Mouse (Mus musculus): Measurements from ENCODE around the gene Gm13278. TPM values are rescaled to one million over a fixed set of nuclear protein-coding genes. Genes with fewer than 3 reads are reported as not detected.
"Not testable (repeated sequence)": the region's sequence is repeated elsewhere in the genome, so short reads cannot be mapped to it uniquely, and the experiment has no call there.

Gene Gm13278
- polyA plus RNA-seq, 1 experiment, result not detected

DNA sequence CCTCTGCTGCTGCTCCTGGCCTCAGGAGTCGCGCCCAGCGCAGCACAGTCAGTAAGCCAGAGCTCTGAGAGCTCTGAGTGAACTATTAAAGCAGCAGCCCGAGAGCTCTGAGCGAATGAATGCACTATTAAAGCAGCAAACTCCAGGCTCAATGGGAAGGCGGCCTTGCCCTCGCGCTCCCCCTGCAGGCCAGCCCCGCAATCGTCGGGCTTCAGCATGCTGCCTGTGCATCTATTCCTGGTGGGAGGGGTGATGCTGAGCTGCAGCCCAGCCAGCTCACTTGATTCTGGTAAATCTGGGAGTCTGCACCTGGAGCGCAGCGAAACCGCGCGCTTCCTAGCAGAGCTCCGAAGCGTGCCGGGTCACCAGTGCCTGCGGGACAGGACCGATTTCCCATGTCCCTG is 33.7 kb upstream of the Gm13278 start:
- peak overlapping the region; percentile 86 for H3K27ac ChIP-seq (ENCODE audit: insufficient read depth, low read length)
- TF ChIP-seq CTCF (IDR thresholded peaks at IDR 0.05; ENCODE audit: low read depth, low read length) (peak; percentile 53), POLR2A (IDR thresholded peaks at IDR 0.05; ENCODE audit: insufficient read depth, low read length) (peak; percentile 20)
- not testable (repeated sequence) for H3K36me3 ChIP-seq (ENCODE audit: control insufficient read depth, insufficient read depth, low read length, poor library complexity, severe bottlenecking); H3K4me1 ChIP-seq (ENCODE audit: control insufficient read depth, insufficient read depth, low read length); H3K9me3 ChIP-seq (replicated peaks; ENCODE audit: control insufficient read depth, insufficient read depth, low read length, poor library complexity, severe bottlenecking); H3K27me3 ChIP-seq (ENCODE audit: control insufficient read depth, insufficient read depth, low read length, poor library complexity, severe bottlenecking)
- H3K4me3 ChIP-seq (ENCODE audit: low read depth, low read length), result peak overlapping the region; percentile 87
- H3K9ac ChIP-seq (ENCODE audit: low read depth, poor library complexity, severe bottlenecking), result peak overlapping the region; percentile 61

DNA sequence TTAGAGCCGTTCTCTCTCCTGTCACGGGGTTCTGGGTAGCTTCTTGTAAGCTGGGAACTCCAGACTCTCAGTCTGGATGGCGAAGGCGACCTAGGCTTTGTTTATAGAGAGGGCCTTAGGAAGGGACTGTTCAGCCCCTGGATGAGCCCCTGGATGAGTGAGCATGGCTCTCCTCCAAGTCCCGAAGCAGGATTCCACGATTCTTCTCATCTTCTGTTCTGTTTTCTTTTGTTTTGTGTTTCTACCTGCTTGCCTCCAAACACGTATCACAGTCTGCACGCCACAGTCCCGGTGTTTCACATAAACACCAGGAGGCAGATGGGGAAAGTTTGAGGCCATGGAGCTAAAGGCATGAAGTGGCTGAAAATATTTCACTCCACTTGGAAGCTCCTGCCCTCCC is 32.6 kb upstream of the Gm13278 start:
- not testable (repeated sequence) for H3K9ac ChIP-seq (ENCODE audit: low read depth, poor library complexity, severe bottlenecking); H3K4me1 ChIP-seq (ENCODE audit: control insufficient read depth, insufficient read depth, low read length); H3K27me3 ChIP-seq (ENCODE audit: control insufficient read depth, insufficient read depth, low read length, poor library complexity, severe bottlenecking); H3K4me3 ChIP-seq (ENCODE audit: low read depth, low read length); H3K9me3 ChIP-seq (replicated peaks; ENCODE audit: control insufficient read depth, insufficient read depth, low read length, poor library complexity, severe bottlenecking); H3K36me3 ChIP-seq (ENCODE audit: control insufficient read depth, insufficient read depth, low read length, poor library complexity, severe bottlenecking); H3K27ac ChIP-seq (ENCODE audit: insufficient read depth, low read length)

DNA sequence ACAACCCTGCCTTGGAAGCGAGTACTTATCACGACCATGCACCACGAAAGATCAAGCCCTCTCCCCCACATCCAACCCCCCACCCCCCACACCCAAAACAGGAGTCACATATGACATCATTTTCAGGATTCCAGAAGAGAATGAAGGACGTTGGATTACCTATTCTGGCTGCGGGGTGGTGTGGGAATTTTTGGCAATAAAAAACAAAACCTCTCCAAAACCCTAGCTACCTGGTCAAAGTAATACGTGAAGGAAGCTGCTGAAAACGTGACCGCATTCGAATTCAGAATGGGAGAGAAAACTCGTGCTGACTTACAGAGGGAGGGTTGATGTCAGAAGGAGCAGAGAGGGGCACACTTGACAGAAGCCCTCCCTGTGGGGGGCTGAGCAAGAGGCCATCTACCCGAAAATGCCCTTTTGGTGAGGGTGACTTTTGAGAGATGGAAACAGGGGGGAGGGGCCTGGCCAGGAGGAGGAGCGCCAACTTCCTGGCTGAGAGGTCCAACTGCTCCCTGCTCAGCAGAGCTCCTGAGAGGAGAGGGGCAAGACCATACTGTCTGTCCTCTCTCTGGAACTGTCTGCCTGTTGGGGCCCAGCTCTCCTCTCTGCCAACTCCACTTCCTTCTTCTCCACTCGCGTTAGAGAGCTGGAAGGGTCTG is 31.6 kb upstream of the Gm13278 start, which contains the start of gene Gm13283:
Gm13283 (plus strand) TSS at position 510 of the 659 bp plus-strand sequence.
- H3K27ac ChIP-seq (ENCODE audit: insufficient read depth, low read length); H3K27me3 ChIP-seq (ENCODE audit: control insufficient read depth, insufficient read depth, low read length, poor library complexity, severe bottlenecking); H3K36me3 ChIP-seq (ENCODE audit: control insufficient read depth, insufficient read depth, low read length, poor library complexity, severe bottlenecking); H3K9ac ChIP-seq (ENCODE audit: low read depth, poor library complexity, severe bottlenecking); H3K4me1 ChIP-seq (ENCODE audit: control insufficient read depth, insufficient read depth, low read length); H3K9me3 ChIP-seq (replicated peaks; ENCODE audit: control insufficient read depth, insufficient read depth, low read length, poor library complexity, severe bottlenecking): not testable (repeated sequence)
- H3K4me3 ChIP-seq (ENCODE audit: low read depth, low read length), result peak within 1 kb of the TSS; percentile 28

DNA sequence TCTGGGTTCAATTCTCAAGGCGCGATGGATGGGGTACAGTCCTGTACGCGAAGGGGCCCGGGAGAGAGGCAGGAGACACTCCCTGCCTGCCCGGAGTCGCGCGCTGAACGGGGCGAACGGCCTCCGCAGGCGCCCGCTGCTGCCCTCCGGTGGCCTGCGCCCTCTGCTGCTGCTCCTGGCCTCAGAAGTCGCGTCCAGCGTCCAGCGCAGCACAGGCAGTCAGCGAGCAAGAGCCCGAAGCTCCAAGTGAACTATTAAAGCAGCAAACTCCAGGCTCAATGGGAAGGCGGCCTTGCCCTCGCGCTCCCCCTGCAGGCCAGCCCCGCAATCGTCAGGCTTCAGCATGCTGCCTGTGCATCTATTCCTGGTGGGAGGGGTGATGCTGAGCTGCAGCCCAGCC is 30.9 kb upstream of the Gm13278 start:
- H3K27ac ChIP-seq (ENCODE audit: insufficient read depth, low read length); H3K4me1 ChIP-seq (ENCODE audit: control insufficient read depth, insufficient read depth, low read length); H3K9ac ChIP-seq (ENCODE audit: low read depth, poor library complexity, severe bottlenecking); H3K36me3 ChIP-seq (ENCODE audit: control insufficient read depth, insufficient read depth, low read length, poor library complexity, severe bottlenecking); H3K27me3 ChIP-seq (ENCODE audit: control insufficient read depth, insufficient read depth, low read length, poor library complexity, severe bottlenecking); H3K9me3 ChIP-seq (replicated peaks; ENCODE audit: control insufficient read depth, insufficient read depth, low read length, poor library complexity, severe bottlenecking): not testable (repeated sequence)
- H3K4me3 ChIP-seq (ENCODE audit: low read depth, low read length), result peak overlapping the region; percentile 28
- TF ChIP-seq CTCF (IDR thresholded peaks at IDR 0.05; ENCODE audit: low read depth, low read length), result peak; percentile 12

DNA sequence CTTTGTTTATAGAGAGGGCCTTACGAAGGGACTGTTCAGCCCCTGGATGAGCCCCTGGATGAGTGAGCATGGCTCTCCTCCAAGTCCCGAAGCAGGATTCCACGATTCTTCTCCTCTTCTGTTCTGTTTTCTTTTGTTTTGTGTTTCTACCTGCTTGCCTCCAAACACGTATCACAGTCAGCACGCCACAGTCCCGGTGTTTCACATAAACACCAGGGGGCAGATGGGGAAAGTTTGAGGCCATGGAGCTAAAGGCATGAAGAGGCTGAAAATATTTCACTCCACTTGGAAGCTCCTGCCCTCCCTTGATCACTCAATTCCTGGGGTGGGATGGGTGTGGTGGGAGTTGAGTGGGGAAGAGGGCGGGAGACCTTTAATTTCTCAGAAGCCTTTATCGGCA is 29.6 kb upstream of the Gm13278 start:
- H3K36me3 ChIP-seq (ENCODE audit: control insufficient read depth, insufficient read depth, low read length, poor library complexity, severe bottlenecking); H3K27me3 ChIP-seq (ENCODE audit: control insufficient read depth, insufficient read depth, low read length, poor library complexity, severe bottlenecking); H3K4me3 ChIP-seq (ENCODE audit: low read depth, low read length); H3K9ac ChIP-seq (ENCODE audit: low read depth, poor library complexity, severe bottlenecking); H3K4me1 ChIP-seq (ENCODE audit: control insufficient read depth, insufficient read depth, low read length); H3K27ac ChIP-seq (ENCODE audit: insufficient read depth, low read length); H3K9me3 ChIP-seq (replicated peaks; ENCODE audit: control insufficient read depth, insufficient read depth, low read length, poor library complexity, severe bottlenecking): not testable (repeated sequence)

DNA sequence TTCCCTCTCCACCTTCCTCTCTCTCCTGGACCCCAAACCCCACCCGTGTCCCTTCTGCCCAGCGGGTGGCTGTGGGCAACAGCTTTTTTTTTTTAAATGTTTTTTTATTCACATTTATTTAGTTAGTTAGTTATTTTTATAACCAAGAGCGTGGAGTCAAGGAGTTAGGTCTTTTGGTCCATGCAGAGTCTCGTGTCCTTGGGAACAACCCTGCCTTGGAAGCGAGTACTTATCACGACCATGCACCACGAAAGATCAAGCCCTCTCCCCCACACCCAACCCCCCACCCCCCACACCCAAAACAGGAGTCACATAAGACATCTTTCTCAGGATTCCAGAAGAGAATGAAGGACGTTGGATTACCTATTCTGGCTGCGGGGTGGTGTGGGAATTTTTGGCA is 29.0 kb upstream of the Gm13278 start:
- H3K27me3 ChIP-seq (ENCODE audit: control insufficient read depth, insufficient read depth, low read length, poor library complexity, severe bottlenecking); H3K36me3 ChIP-seq (ENCODE audit: control insufficient read depth, insufficient read depth, low read length, poor library complexity, severe bottlenecking); H3K9ac ChIP-seq (ENCODE audit: low read depth, poor library complexity, severe bottlenecking); H3K4me1 ChIP-seq (ENCODE audit: control insufficient read depth, insufficient read depth, low read length); H3K9me3 ChIP-seq (replicated peaks; ENCODE audit: control insufficient read depth, insufficient read depth, low read length, poor library complexity, severe bottlenecking); H3K27ac ChIP-seq (ENCODE audit: insufficient read depth, low read length); H3K4me3 ChIP-seq (ENCODE audit: low read depth, low read length): not testable (repeated sequence)

DNA sequence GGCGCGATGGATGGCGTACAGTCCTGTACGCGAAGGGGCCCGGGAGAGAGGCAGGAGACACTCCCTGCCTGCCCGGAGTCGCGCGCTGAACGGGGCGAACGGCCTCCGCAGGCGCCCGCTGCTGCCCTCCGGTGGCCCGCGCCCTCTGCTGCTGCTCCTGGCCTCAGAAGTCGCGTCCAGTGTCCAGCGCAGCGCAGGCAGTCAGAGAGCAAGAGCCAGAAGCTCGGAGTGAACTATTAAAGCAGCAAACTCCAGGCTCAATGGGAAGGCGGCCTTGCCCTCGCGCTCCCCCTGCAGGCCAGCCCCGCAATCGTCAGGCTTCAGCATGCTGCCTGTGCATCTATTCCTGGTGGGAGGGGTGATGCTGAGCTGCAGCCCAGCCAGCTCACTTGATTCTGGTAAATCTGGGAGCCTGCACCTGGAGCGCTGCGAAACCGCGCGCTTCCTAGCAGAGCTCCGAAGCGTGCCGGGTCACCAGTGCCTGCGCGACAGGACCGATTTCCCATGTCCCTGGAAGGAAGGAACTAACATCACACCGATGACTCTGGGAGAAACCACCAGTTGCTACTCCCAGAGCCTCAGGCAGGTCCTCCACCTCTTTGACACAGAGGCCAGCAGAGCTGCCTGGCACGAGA is 27.8 kb upstream of the Gm13278 start:
- peak overlapping the region; percentile 39 for H3K4me3 ChIP-seq (ENCODE audit: low read depth, low read length)
- not testable (repeated sequence) for H3K4me1 ChIP-seq (ENCODE audit: control insufficient read depth, insufficient read depth, low read length); H3K27ac ChIP-seq (ENCODE audit: insufficient read depth, low read length); H3K27me3 ChIP-seq (ENCODE audit: control insufficient read depth, insufficient read depth, low read length, poor library complexity, severe bottlenecking); H3K36me3 ChIP-seq (ENCODE audit: control insufficient read depth, insufficient read depth, low read length, poor library complexity, severe bottlenecking); H3K9me3 ChIP-seq (replicated peaks; ENCODE audit: control insufficient read depth, insufficient read depth, low read length, poor library complexity, severe bottlenecking)
- peak; percentile 2 for TF ChIP-seq CTCF (IDR thresholded peaks at IDR 0.05; ENCODE audit: low read depth, low read length)
- peak overlapping the region; percentile 68; the same call in 1 of the 2 replicates for H3K9ac ChIP-seq (ENCODE audit: low read depth, poor library complexity, severe bottlenecking)

DNA sequence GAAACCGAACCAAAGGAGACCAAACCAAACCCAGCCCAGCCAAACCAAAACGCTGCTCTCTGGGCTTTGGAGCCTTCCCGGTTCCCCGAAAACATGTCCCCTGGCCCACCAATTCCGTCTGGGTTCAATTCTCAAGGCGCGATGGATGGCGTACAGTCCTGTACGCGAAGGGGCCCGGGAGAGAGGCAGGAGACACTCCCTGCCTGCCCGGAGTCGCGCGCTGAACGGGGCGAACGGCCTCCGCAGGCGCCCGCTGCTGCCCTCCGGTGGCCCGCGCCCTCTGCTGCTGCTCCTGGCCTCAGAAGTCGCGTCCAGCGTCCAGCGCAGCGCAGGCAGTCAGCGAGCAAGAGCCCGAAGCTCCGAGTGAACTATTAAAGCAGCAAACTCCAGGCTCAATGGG is 17.8 kb upstream of the Gm13278 start, which contains the start of gene Gm13290:
Gm13290 (plus strand) TSS at position 301 of the 400 bp plus-strand sequence.
- H3K27ac ChIP-seq (ENCODE audit: insufficient read depth, low read length); H3K4me1 ChIP-seq (ENCODE audit: control insufficient read depth, insufficient read depth, low read length); H3K36me3 ChIP-seq (ENCODE audit: control insufficient read depth, insufficient read depth, low read length, poor library complexity, severe bottlenecking); H3K9ac ChIP-seq (ENCODE audit: low read depth, poor library complexity, severe bottlenecking); H3K4me3 ChIP-seq (ENCODE audit: low read depth, low read length); H3K27me3 ChIP-seq (ENCODE audit: control insufficient read depth, insufficient read depth, low read length, poor library complexity, severe bottlenecking); H3K9me3 ChIP-seq (replicated peaks; ENCODE audit: control insufficient read depth, insufficient read depth, low read length, poor library complexity, severe bottlenecking): not testable (repeated sequence)

DNA sequence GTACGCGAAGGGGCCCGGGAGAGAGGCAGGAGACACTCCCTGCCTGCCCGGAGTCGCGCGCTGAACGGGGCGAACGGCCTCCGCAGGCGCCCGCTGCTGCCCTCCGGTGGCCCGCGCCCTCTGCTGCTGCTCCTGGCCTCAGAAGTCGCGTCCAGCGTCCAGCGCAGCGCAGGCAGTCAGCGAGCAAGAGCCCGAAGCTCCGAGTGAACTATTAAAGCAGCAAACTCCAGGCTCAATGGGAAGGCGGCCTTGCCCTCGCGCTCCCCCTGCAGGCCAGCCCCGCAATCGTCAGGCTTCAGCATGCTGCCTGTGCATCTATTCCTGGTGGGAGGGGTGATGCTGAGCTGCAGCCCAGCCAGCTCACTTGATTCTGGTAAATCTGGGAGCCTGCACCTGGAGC is 14.7 kb upstream of the Gm13278 start, which contains the start of gene Gm13289:
Gm13289 (plus strand) TSS at position 301 of the 400 bp plus-strand sequence.
- H3K4me3 ChIP-seq (ENCODE audit: low read depth, low read length); H3K27ac ChIP-seq (ENCODE audit: insufficient read depth, low read length); H3K4me1 ChIP-seq (ENCODE audit: control insufficient read depth, insufficient read depth, low read length); H3K9me3 ChIP-seq (replicated peaks; ENCODE audit: control insufficient read depth, insufficient read depth, low read length, poor library complexity, severe bottlenecking); H3K9ac ChIP-seq (ENCODE audit: low read depth, poor library complexity, severe bottlenecking); H3K27me3 ChIP-seq (ENCODE audit: control insufficient read depth, insufficient read depth, low read length, poor library complexity, severe bottlenecking); H3K36me3 ChIP-seq (ENCODE audit: control insufficient read depth, insufficient read depth, low read length, poor library complexity, severe bottlenecking): not testable (repeated sequence)

All from ES-Bruce4 (cell line).